Mouse (Mus musculus) liver, embryonic 14.5 days (tissue): Measurements from ENCODE around the gene Myt1l. TPM values are rescaled to one million over a fixed set of nuclear protein-coding genes. Genes with fewer than 3 reads are reported as not detected.

Experiments used
- ATAC-seq: fragments of 200-750 bp; cut with Nextera tagmentation; 2 replicates; pipeline ENCODE4 v1.8.0; 2017; ENCODE audit warnings: moderate number of reproducible peaks, mild to moderate bottlenecking, moderate library complexity; ENCODE audit not compliant: insufficient read depth
- DNase-seq, 3 experiments: peaks; one replicate each; pipeline ENCODE4 v3.0.0-alpha.2; 2012 to 2013; ENCODE audit warnings: low read depth in 3 of 3, low spot score in 3 of 3
- H3K27ac ChIP-seq: fragments of 300-500 bp; sonication (generic); 2 replicates; pipeline ENCODE4 v1.5.1; 2014; ENCODE audit warnings: moderate library complexity, mild to moderate bottlenecking, control low read depth, inconsistent platforms
- H3K27me3 ChIP-seq: fragments of 300-500 bp; sonication (generic); 2 replicates; pipeline ENCODE4 v1.6.1; 2014; ENCODE audit warnings: mild to moderate bottlenecking, low read length, moderate library complexity; ENCODE audit not compliant: control insufficient read depth, insufficient read depth
- H3K36me3 ChIP-seq: fragments of 300-500 bp; sonication (generic); replicated peaks from 2 replicates; pipeline ENCODE4 v1.6.1; 2014; ENCODE audit warnings: low read depth; ENCODE audit not compliant: control insufficient read depth, insufficient read depth
- H3K4me1 ChIP-seq, 2 experiments: fragments of 200-500 bp in 1 of 2; fragments of 300-500 bp in 1 of 2; sonication (generic) in 1 of 2; replicated peaks; 2 replicates each; pipeline ENCODE4 v1.6.1; 2012 to 2014; ENCODE audit warnings: antibody characterized with exemption in 1 of 2, inconsistent platforms in 1 of 2, low read length in 1 of 2; ENCODE audit not compliant: control insufficient read depth in 2 of 2, insufficient read depth in 2 of 2
- H3K4me2 ChIP-seq: fragments of 300-500 bp; sonication (generic); 2 replicates; pipeline ENCODE4 v1.6.1; 2014; ENCODE audit warnings: low read depth, mild to moderate bottlenecking, control low read depth, moderate library complexity
- H3K4me3 ChIP-seq, 2 experiments: fragments of 200-500 bp in 1 of 2; fragments of 300-500 bp in 1 of 2; sonication (generic) in 1 of 2; 2 replicates each; pipeline ENCODE4 v1.5.1; 2012 to 2014; ENCODE audit warnings: low read depth in 2 of 2, low read length in 2 of 2, mild to moderate bottlenecking in 2 of 2, control low read depth in 1 of 2, inconsistent platforms in 1 of 2, moderate library complexity in 1 of 2; ENCODE audit not compliant: insufficient read depth in 1 of 2
- H3K9ac ChIP-seq: fragments of 300-500 bp; sonication (generic); replicated peaks from 2 replicates; pipeline ENCODE4 v1.6.1; 2014; ENCODE audit warnings: mild to moderate bottlenecking, control low read depth, moderate library complexity
- H3K9me3 ChIP-seq: fragments of 300-500 bp; sonication (generic); 2 replicates; pipeline ENCODE4 v1.6.1; 2016; ENCODE audit warnings: low read length, mixed read lengths; ENCODE audit not compliant: control insufficient read depth
- CTCF ChIP-seq: IDR thresholded peaks from 2 replicates; pipeline ENCODE4 v1.5.1; 2016; ENCODE audit warnings: antibody characterized with exemption, low read depth, control low read depth
- EP300 ChIP-seq: IDR thresholded peaks from 2 replicates; pipeline ENCODE4 v1.6.1; 2016; ENCODE audit warnings: antibody characterized with exemption, low read depth
- WGBS: fragments of 180-500 bp; shearing (Covaris S2); extraction: QIAGEN DNeasy Blood & Tissue Kit; methylation state at CpG from one replicate; pipeline ENCODE4 v1.1.7; 2014; ENCODE audit not compliant: insufficient replicate concordance; 5-methylcytosine and 5-hydroxymethylcytosine counted together
- polyA plus RNA-seq, 2 experiments: library from polyadenylated mRNA; depleted of rRNA in 1 of 2; stranded (reverse) in 1 of 2; unstranded in 1 of 2; fragments of >200 nt; fragmentation: Nextera tagmentation in 1 of 2; extraction: Ambion mirVana in 1 of 2; gene quantifications; 2 replicates each; pipeline versions ENCODE4 v1.2.1 to v1.2.3; 2012 to 2014

The Myt1l gene
- polyA plus RNA-seq, 2 experiments, result not detected

- no peak overlapping the region for H3K4me2 ChIP-seq
- no peak overlapping the region for H3K27ac ChIP-seq
- ATAC-seq, result no peak
- H3K9me3 ChIP-seq, result no peaks in the 10 kb centered on the region
- no peak overlapping the region for H3K4me3 ChIP-seq
- no peak for TF ChIP-seq EP300
- TF ChIP-seq CTCF, result no peak
- H3K36me3 ChIP-seq, result no peaks in the 10 kb centered on the region
- DNase-seq, result no peak
- H3K27me3 ChIP-seq, result no peaks in the 10 kb centered on the region
- WGBS, result 18% methylated on average over 6 of the region's 6 CpGs
- peaks cover 0 to 2% of the 10 kb centered on the region in 2 experiments; a peak in 1 of 4 replicates for H3K4me1 ChIP-seq
- H3K9ac ChIP-seq, result no peak overlapping the region
Measured at GRCm38 (mm10) chr12:29945182-29945743, 417.1 kb downstream of the Myt1l start.

DNA sequence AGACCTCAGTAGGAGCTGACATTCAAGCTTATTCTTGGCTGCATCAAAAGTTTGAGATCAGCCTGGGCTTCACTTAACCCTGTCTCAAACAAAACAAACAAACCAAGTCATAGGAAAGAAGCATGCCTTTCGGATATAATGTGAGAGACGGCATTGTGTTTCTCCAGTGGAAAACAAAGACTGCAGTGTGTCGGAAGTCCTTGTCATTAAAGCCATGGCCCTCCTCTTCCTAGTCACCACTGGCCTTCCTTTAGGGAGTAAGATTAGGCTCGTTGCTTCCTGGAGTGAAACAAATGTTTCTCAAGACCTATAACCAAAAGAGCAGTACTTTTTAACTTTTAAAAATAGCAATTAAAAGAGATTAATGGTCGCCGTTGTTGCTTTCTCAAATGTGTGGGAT, 422.9 kb downstream of the Myt1l start:
- H3K4me2 ChIP-seq, result no peak overlapping the region
- WGBS, result 47% methylated on average over 6 of the region's 6 CpGs
- no peak for TF ChIP-seq CTCF
- no peak for TF ChIP-seq EP300

GRCm38 (mm10) chr12:29951485-29951884, 423.3 kb downstream of the Myt1l start:
- 60% methylated on average over 5 of the region's 5 CpGs for WGBS
- H3K27ac ChIP-seq, result no peak overlapping the region
- ATAC-seq, result no peak

More for the DNA sequence above, 422.9 kb downstream of the Myt1l start:
- Histone ChIP-seq H3K9me3 (no peaks in the 10 kb centered on the region), H3K36me3 (no peaks in the 10 kb centered on the region), H3K27ac (no peak overlapping the region), H3K27me3 (no peaks in the 10 kb centered on the region), H3K4me3 (no peak overlapping the region), H3K9ac (no peak overlapping the region), H3K4me1 (0 out of 4 replicates have a peak, but pooled peaks cover 0 to 2% of the 10 kb centered on the region in 2 experiments)
- no peak for ATAC-seq
- DNase-seq, result no peak

DNA sequence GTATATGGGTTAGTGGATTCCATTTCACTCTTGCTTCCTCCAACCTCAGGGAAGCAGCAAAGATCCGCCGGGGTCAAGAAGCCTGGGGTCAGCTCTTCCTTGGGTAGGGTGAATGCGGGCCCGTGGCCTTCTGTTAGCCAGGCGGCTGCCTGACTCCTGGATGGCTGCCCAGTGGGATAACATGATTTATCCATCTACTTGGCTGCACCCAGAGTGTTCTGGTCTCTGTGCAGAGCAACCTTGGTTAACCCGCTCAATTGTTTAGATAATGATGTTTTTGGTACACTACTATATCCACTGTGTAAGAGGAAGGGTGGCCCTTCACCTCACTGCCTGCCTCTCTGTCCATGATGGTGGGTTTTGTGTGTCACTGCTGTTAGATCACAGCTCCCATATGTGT, 423.9 kb downstream of the Myt1l start:
- H3K9ac ChIP-seq, result no peak overlapping the region
- no peaks in the 10 kb centered on the region for H3K9me3 ChIP-seq
- H3K4me2 ChIP-seq, result no peak overlapping the region
- DNase-seq (no peak), ATAC-seq (no peak)
- H3K4me1 ChIP-seq, result 0 out of 4 replicates have a peak, but pooled peaks cover 0 to 2% of the 10 kb centered on the region in 2 experiments
- TF ChIP-seq CTCF, result no peak
- TF ChIP-seq EP300, result no peak
- no peaks in the 10 kb centered on the region for H3K36me3 ChIP-seq
- 78% methylated on average over 6 of the region's 6 CpGs for WGBS
- H3K27me3 ChIP-seq, result no peaks in the 10 kb centered on the region
- H3K27ac ChIP-seq, result no peak overlapping the region
- H3K4me3 ChIP-seq, result no peak overlapping the region

More at GRCm38 (mm10) chr12:29951485-29951884, 423.3 kb downstream of the Myt1l start:
- Histone ChIP-seq H3K4me2 (no peak overlapping the region), H3K36me3 (no peaks in the 10 kb centered on the region), H3K4me1 (0 out of 4 replicates have a peak, but pooled peaks cover 0 to 2% of the 10 kb centered on the region in 2 experiments), H3K9me3 (no peaks in the 10 kb centered on the region), H3K4me3 (no peak overlapping the region), H3K27me3 (no peaks in the 10 kb centered on the region), H3K9ac (no peak overlapping the region)
- no peak for DNase-seq
- TF ChIP-seq EP300, result no peak
- TF ChIP-seq CTCF, result no peak

DNA sequence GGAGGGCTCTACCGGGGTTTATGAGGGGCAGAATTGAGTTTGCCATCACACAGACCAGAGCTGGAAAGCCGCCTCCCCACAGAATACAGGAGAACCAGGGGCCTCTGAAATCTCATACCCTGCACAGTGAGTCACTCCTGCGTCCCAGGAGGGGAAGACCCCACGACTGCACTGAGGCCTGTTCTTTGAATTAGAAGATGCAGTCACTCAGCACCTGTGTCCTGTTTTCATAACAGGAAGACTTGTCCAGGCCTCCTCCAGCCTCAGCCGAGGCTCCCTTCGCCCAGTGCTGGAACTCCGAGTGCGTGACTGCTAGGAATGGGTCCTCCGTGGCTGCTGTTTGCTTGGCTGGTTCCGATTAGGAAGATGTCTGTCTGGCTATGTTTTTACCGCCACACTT, 425.8 kb downstream of the Myt1l start:
- no peak overlapping the region for H3K4me2 ChIP-seq
- 64% methylated on average over 11 of the region's 11 CpGs for WGBS
- no peak overlapping the region for H3K27ac ChIP-seq
- H3K36me3 ChIP-seq, result no peaks in the 10 kb centered on the region
- no peak overlapping the region for H3K9ac ChIP-seq
- DNase-seq (no peak), ATAC-seq (no peak)
- no peak for TF ChIP-seq CTCF
- TF ChIP-seq EP300, result no peak
- H3K27me3 ChIP-seq, result no peaks in the 10 kb centered on the region
- H3K4me3 ChIP-seq, result no peak overlapping the region
- 0 out of 4 replicates have a peak, but pooled peaks cover 0 to 2% of the 10 kb centered on the region in 2 experiments for H3K4me1 ChIP-seq
- H3K9me3 ChIP-seq, result no peaks in the 10 kb centered on the region
